Mouse (Mus musculus): ENCODE results near the gene Gm42372.

Gene Gm42372

GRCm38 (mm10) chr7:17030239-17030638 is 47.4 kb downstream of the Gm42372 start:
- DNase-seq (ENCODE audit: extremely low spot score, low read depth, low spot score) = no peak

Data from hindlimb bud, embryonic 11.5 days (tissue).